Comparison of ENCODE assay signal across 8 mouse cellular contexts in genomic region chr2:32423481-32424331, GRCm38 (mm10). TPM values are rescaled to one million over a fixed set of nuclear protein-coding genes. Genes with fewer than 3 reads are reported as not detected.
DNase-seq lines count a peak whose midpoint lies in the region; ATAC-seq and TF ChIP-seq lines count a peak whose summit lies in the region.

No protein-coding gene starts in this region.

- peak; percentile 35 for DNase-seq in left cerebral cortex, postnatal 4 days
- DNase-seq in left cerebral cortex, adult 18-20 months (ENCODE audit: low spot score in 2 of 2), result no peak
- peak; percentile 95 for DNase-seq in brain, embryonic 14.5 days (ENCODE audit: low read depth)
- peak; percentile 75 for DNase-seq in forebrain, embryonic 10.5 days (ENCODE audit: extremely low spot score, low spot score)
- peak; percentile 72 for DNase-seq in heart, postnatal 25 days (ENCODE audit: low spot score)
- DNase-seq in kidney, postnatal 36 days, result peak; percentile 82 to 97

- peaks cover 54% of the 10 kb centered on the region for H3K4me1 ChIP-seq in forebrain, embryonic 10.5 days
- peaks cover 70% of the 10 kb centered on the region for H3K4me1 ChIP-seq in megakaryocyte, embryonic 14.5 days
- peaks cover 35% of the 10 kb centered on the region for H3K4me1 ChIP-seq in stomach, embryonic 14.5 days (ENCODE audit: control insufficient read depth, insufficient read depth, low read length)

- ATAC-seq in stomach, embryonic 14.5 days (ENCODE audit: insufficient number of reproducible peaks, insufficient read depth, low FRiP score, low read depth), result peak; percentile 90

- H3K9ac ChIP-seq in stomach, embryonic 14.5 days (replicated peaks; ENCODE audit: low read depth, low read length), result no peak overlapping the region

- peak overlapping the region; percentile 76 for H3K27ac ChIP-seq in forebrain, embryonic 10.5 days
- H3K27ac ChIP-seq in stomach, embryonic 14.5 days (ENCODE audit: low read length), result peak overlapping the region; percentile 90

- no peak for TF ChIP-seq CTCF in brain, embryonic 14.5 days (IDR thresholded peaks at IDR 0.05; ENCODE audit: borderline replicate concordance, extremely low read depth, insufficient read depth, insufficient read length)

- H3K27me3 ChIP-seq in forebrain, embryonic 10.5 days (ENCODE audit: poor library complexity, severe bottlenecking), result no peaks in the 10 kb centered on the region
- no peaks in the 10 kb centered on the region for H3K27me3 ChIP-seq in megakaryocyte, embryonic 14.5 days (replicated peaks)
- no peaks in the 10 kb centered on the region for H3K27me3 ChIP-seq in stomach, embryonic 14.5 days (ENCODE audit: control insufficient read depth, insufficient read depth, low read length)

- H3K4me3 ChIP-seq in forebrain, embryonic 10.5 days, result peak overlapping the region; percentile 54
- H3K4me3 ChIP-seq in megakaryocyte, embryonic 14.5 days (replicated peaks), result peak overlapping the region; percentile 88
- H3K4me3 ChIP-seq in stomach, embryonic 14.5 days (ENCODE audit: low read depth, low read length), result peak overlapping the region; percentile 27

- intact Hi-C loops in left cerebral cortex, postnatal 4 days (cut with DNase I), result no loop called here
- intact Hi-C loops in heart, postnatal 25 days (cut with DNase I), result loop anchor here (2.0 to 5.0 kb wide), 2 partner anchors 27 to 144 kb away; partner anchors contain the start of genes Naif1 and Slc25a25

- H3K4me2 ChIP-seq in stomach, embryonic 14.5 days (replicated peaks; ENCODE audit: low read depth, low read length), result peak overlapping the region; percentile 84

- peaks cover 39% of the 10 kb centered on the region for H3K36me3 ChIP-seq in forebrain, embryonic 10.5 days (replicated peaks)
- peaks cover 39% of the 10 kb centered on the region for H3K36me3 ChIP-seq in megakaryocyte, embryonic 14.5 days (replicated peaks; ENCODE audit: low read length)
- peaks cover 18% of the 10 kb centered on the region for H3K36me3 ChIP-seq in stomach, embryonic 14.5 days (ENCODE audit: control insufficient read depth, insufficient read depth, low read length)

- 2% methylated on average over 14 of the region's 14 CpGs for WGBS in forebrain, embryonic 10.5 days
- WGBS in stomach, embryonic 14.5 days, result 3% methylated on average over 14 of the region's 14 CpGs

- no peak for TF ChIP-seq POLR2A in brain, embryonic 14.5 days (IDR thresholded peaks at IDR 0.05; ENCODE audit: borderline replicate concordance, extremely low read depth, insufficient read depth, insufficient read length, poor library complexity, severe bottlenecking)

- H3K9me3 ChIP-seq in forebrain, embryonic 10.5 days, result no peaks in the 10 kb centered on the region
- H3K9me3 ChIP-seq in megakaryocyte, embryonic 14.5 days, result no peaks in the 10 kb centered on the region
- no peaks in the 10 kb centered on the region for H3K9me3 ChIP-seq in stomach, embryonic 14.5 days (ENCODE audit: control insufficient read depth, low read depth, low read length)

RNA-seq across cellular contexts. Expression of gene Naif1, which starts 26.6 kb away (rescaled TPM):
- total RNA-seq in left cerebral cortex, postnatal 4 days (2021), result 1 to 10 TPM; 3.1 to 4.0 TPM
- total RNA-seq in left cerebral cortex, adult 18-20 months (2021), result 1 to 10 TPM; 3.7 to 4.6 TPM
- polyA plus RNA-seq in brain, embryonic 14.5 days (2012; rRNA removed), result 4.8 and 5.1 TPM in 2 replicates
- 6.6 and 6.7 TPM in 2 replicates for polyA plus RNA-seq in forebrain, embryonic 10.5 days (2016; fragmentation: Nextera tagmentation; extraction: Ambion mirVana)
- total RNA-seq in heart, postnatal 25 days (2021), result 1 to 10 TPM; 3.4 to 4.2 TPM
- 3.9 and 10.8 TPM in 2 replicates for polyA plus RNA-seq in megakaryocyte, embryonic 14.5 days (2012; ENCODE audit: insufficient read depth, low replicate concordance)
- polyA plus RNA-seq in stomach, embryonic 14.5 days (2014; fragmentation: Nextera tagmentation; extraction: Ambion mirVana), result 5.6 TPM in 2 replicates

RNA-seq across cellular contexts. Expression of gene Slc25a25, which starts 27.5 kb away (rescaled TPM):
- total RNA-seq in left cerebral cortex, postnatal 4 days (2021), result 10 to 100 TPM; 47.9 to 50.8 TPM
- total RNA-seq in left cerebral cortex, adult 18-20 months (2021), result 10 to 100 TPM; 67.5 to 72.1 TPM
- polyA plus RNA-seq in brain, embryonic 14.5 days (2012; rRNA removed), result 40.2 and 46.1 TPM in 2 replicates
- polyA plus RNA-seq in forebrain, embryonic 10.5 days (2016; fragmentation: Nextera tagmentation; extraction: Ambion mirVana), result 25.0 and 26.3 TPM in 2 replicates
- 1 to 10 TPM; 5.6 to 7.5 TPM for total RNA-seq in heart, postnatal 25 days (2021)
- polyA plus RNA-seq in megakaryocyte, embryonic 14.5 days (2012; ENCODE audit: insufficient read depth, low replicate concordance), result 7.3 and 7.9 TPM in 2 replicates
- polyA plus RNA-seq in stomach, embryonic 14.5 days (2014; fragmentation: Nextera tagmentation; extraction: Ambion mirVana), result 13.7 and 14.1 TPM in 2 replicates

RNA-seq across cellular contexts. Expression of gene Ptges2, which starts 28.0 kb away (rescaled TPM):
- total RNA-seq in left cerebral cortex, postnatal 4 days (2021), result 10 to 100 TPM; 44.9 to 48.1 TPM
- total RNA-seq in left cerebral cortex, adult 18-20 months (2021), result 10 to 100 TPM; 49.5 to 51.2 TPM
- polyA plus RNA-seq in brain, embryonic 14.5 days (2012; rRNA removed), result 48.9 and 51.3 TPM in 2 replicates
- 23.8 and 26.4 TPM in 2 replicates for polyA plus RNA-seq in forebrain, embryonic 10.5 days (2016; fragmentation: Nextera tagmentation; extraction: Ambion mirVana)
- 10 to 100 TPM; 78.1 to 81.2 TPM for total RNA-seq in heart, postnatal 25 days (2021)
- polyA plus RNA-seq in megakaryocyte, embryonic 14.5 days (2012; ENCODE audit: insufficient read depth, low replicate concordance), result 2.5 and 3.4 TPM in 2 replicates
- polyA plus RNA-seq in stomach, embryonic 14.5 days (2014; fragmentation: Nextera tagmentation; extraction: Ambion mirVana), result 28.1 and 30.5 TPM in 2 replicates

RNA-seq across cellular contexts. Expression of gene Lcn2, which starts 35.7 kb away (rescaled TPM):
- 1 to 10 TPM; 1.9 TPM for total RNA-seq in left cerebral cortex, postnatal 4 days (2021)
- under 1 TPM; 0.77 to 0.84 TPM for total RNA-seq in left cerebral cortex, adult 18-20 months (2021)
- polyA plus RNA-seq in brain, embryonic 14.5 days (2012; rRNA removed), result 0.40 and 0.77 TPM in 2 replicates
- not detected in 2 replicates for polyA plus RNA-seq in forebrain, embryonic 10.5 days (2016; fragmentation: Nextera tagmentation; extraction: Ambion mirVana)
- total RNA-seq in heart, postnatal 25 days (2021), result 1 to 10 TPM; 3.1 to 3.6 TPM
- polyA plus RNA-seq in megakaryocyte, embryonic 14.5 days (2012; ENCODE audit: insufficient read depth, low replicate concordance), result 15.0 and 32.0 TPM in 2 replicates
- 3.7 and 6.8 TPM in 2 replicates for polyA plus RNA-seq in stomach, embryonic 14.5 days (2014; fragmentation: Nextera tagmentation; extraction: Ambion mirVana)

RNA-seq across cellular contexts. Expression of gene 1110008P14Rik, which starts 42.0 kb away (rescaled TPM):
- 100 to 1,000 TPM; 101 to 110 TPM for total RNA-seq in left cerebral cortex, postnatal 4 days (2021)
- 100 to 1,000 TPM; 283 to 350 TPM for total RNA-seq in left cerebral cortex, adult 18-20 months (2021)
- polyA plus RNA-seq in brain, embryonic 14.5 days (2012; rRNA removed), result 101 and 114 TPM in 2 replicates
- 36.3 and 37.5 TPM in 2 replicates for polyA plus RNA-seq in forebrain, embryonic 10.5 days (2016; fragmentation: Nextera tagmentation; extraction: Ambion mirVana)
- 10 to 100 TPM; 47.7 to 49.6 TPM for total RNA-seq in heart, postnatal 25 days (2021)
- 74.3 and 79.5 TPM in 2 replicates for polyA plus RNA-seq in megakaryocyte, embryonic 14.5 days (2012; ENCODE audit: insufficient read depth, low replicate concordance)
- 35.0 and 46.3 TPM in 2 replicates for polyA plus RNA-seq in stomach, embryonic 14.5 days (2014; fragmentation: Nextera tagmentation; extraction: Ambion mirVana)

Comparison
In these comparisons a context has a peak if more than half of its experiments do, and no peak if none do; other contexts are left out.
1. DNase-seq: peak in left cerebral cortex, postnatal 4 days (single experiment), brain, embryonic 14.5 days (single experiment), forebrain, embryonic 10.5 days (single experiment), heart, postnatal 25 days (single experiment) and kidney, postnatal 36 days (2 of 2); none in left cerebral cortex, adult 18-20 months (0 of 2).
2. H3K4me3 ChIP-seq: peak in every context shown above with its lines; median percentile 88 in megakaryocyte, embryonic 14.5 days; 54 in forebrain, embryonic 10.5 days; 27 in stomach, embryonic 14.5 days.